Mouse (Mus musculus) monocyte, adult 2 months (primary cell): Measurements from ENCODE around the gene Fam172a.
"Not testable (repeated sequence)": the region's sequence is repeated elsewhere in the genome, so short reads cannot be mapped to it uniquely, and the experiment has no call there.

Experiments used
- DNase-seq, 2 experiments: peaks; one replicate each; pipeline ENCODE4 v3.0.0; 2022; ENCODE audit warnings: low spot score in 2 of 2, low read depth in 1 of 2

Fam172a gene

GRCm38 (mm10) chr13:77701733-77702132, at the start of gene Fam172a:
TSS of gene Fam172a (plus strand) at chr13:77702033.
- DNase-seq = not testable (repeated sequence)

DNA sequence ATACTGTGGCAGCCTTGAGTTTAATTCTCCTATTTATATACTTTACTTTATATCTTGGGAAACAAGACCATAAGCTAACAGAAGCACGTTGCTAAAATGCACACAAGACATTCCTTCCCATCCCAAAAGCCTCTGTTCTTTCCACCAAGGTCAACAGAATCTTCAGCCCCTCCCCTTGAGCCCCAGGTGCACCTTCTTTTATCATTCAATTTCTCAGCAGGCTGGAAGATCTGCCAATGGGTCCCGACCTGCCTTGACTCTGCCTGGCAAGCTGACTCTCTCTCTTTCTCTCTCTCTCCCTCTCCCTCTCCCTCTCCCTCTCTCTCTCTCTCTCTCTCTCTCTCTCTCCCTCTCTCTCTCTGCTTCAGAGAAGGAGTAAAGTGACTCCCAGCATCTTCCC, 13.2 kb upstream of the Fam172a start:
- no peak for DNase-seq

DNA sequence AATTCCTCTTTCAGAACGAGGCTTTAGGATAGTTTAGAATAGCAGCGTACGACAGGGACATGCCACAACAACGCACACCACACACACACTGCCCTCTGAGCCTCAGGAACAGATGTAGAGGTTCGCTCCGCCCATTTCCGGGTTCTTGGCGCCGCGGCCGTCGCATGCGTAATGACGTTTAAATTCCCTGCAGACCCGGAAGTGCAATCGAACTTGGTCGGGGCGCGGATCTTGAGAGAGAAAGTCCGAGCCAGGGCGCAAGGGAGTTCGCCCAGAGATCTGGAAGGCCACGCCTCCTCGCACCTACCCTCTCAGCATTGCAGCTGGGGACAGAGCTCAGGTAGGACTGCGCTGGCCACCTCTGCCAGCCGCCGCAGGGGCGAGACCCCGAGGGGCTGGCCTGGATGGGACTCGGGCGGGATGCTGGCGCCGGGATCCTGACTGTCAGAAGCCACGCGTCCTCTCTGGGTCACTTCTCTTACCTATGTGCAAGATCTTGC, 6.7 kb downstream of the Fam172a start:
- peak; percentile 75 to 87 for DNase-seq

DNA sequence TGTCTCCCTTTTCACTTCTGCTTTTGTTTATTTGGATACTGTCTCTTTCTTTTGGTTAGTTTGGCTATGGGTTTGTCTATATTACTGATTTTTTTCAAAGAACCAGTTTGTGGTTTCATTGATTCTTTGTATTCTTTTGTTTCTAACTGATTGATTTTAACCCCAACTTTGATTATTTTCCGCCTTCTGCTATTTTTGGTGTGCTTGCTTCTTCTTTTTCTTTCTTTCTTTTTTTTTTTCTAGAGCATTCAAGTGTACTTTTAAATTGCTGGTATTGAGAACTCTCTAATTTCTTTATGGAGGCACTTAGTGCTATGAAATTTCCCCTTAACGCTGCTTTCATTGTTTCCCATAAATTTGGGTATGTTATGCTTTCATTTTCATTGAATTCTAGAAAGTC, 15.7 kb downstream of the Fam172a start:
- no peak for DNase-seq

GRCm38 (mm10) chr13:77742822-77743221, 41.0 kb downstream of the Fam172a start:
- no peak for DNase-seq

- DNase-seq = no peak
Observed at GRCm38 (mm10) chr13:77777606-77778005, 75.8 kb downstream of the Fam172a start.

DNA sequence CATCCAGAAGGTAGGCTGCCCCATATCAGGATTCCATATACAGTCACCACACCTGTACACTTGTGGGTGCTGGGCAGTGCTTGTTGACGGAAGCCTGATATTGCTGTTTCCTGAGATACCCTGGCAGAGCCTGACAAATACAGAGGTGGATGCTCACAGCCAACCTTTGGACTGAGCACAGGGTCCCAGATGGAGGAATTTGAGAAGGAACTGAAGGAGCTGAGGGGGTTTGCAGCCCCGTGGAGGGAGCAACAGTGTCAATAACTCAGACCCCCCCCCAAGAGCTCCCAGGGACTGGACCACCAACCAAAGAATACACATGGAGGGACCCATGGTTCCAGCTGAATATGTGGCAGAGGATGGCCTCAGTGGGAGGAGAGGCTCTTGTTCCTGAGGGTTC, 105.5 kb downstream of the Fam172a start:
- DNase-seq = not testable (repeated sequence)

DNA sequence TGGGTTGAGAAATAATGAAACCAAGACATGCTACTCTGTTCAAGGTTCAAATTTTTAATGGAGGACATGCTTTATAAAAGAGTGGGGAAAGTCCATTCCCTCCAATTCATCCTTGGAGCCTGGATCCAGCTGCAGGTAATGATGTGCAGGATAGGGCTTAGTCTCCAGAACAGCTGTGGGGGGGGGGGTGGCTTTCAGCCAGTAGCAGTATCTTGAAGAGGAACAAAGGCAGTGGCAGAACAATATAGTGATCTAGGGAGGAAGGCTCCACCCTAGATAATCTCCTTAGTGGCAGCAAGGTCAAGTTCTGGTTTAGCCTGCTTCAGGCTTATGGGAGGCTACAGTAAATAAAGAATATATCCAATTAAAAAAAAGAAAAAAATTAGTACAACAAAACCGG, 108.6 kb downstream of the Fam172a start:
- no peak for DNase-seq

DNA sequence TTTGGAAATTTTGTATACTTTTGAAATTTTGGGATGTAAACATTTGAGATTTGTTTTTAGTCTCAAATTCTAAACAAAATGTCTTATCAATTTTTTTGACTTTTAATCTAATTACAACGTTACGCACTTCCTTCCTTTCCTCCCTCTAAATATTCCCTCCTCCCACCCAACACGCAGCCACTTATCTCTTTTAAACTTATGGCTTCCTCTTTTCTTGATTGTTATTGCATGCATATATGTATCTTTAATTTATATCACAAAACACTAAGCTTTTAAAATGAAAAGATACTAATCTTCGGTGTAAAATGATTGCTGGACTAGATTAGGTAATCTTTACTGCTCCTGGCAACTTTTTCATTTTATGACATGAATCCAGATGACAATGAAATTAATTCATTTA, 124.3 kb downstream of the Fam172a start:
- DNase-seq = no peak

DNA sequence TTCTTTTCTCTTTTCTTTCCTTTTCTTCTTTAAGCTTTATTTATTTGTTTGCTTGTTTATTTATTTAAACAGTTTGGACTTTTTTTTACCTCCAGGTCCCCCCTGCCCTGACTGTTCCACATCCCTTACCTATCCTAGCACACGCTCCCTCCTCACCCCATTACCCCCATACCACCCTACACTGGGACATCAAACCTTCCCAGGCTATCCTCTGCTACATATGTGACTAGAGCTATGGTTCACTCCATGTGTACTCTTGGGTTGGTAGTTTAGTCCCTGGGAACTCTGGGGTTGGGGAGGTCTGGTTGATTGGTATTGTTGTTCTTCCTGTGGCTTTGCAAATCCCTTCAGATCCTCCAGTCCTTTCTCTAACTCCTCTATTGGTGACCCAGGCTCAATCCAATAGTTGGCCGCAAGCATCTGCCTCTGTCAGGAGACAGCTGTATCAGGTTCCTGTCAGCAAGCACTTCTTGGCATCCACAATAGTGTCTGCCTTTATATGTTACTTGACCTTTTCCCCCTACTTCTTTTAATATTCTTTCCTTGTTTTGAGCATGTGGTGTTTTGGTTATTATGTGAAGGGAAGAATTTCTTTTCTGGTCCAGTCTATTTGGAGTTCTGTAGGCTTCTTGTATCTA, 141.3 kb downstream of the Fam172a start:
- no peak for DNase-seq

GRCm38 (mm10) chr13:77848868-77849267, 147.0 kb downstream of the Fam172a start:
- DNase-seq = no peak

GRCm38 (mm10) chr13:77864804-77865203, 163.0 kb downstream of the Fam172a start:
- no peak for DNase-seq

DNA sequence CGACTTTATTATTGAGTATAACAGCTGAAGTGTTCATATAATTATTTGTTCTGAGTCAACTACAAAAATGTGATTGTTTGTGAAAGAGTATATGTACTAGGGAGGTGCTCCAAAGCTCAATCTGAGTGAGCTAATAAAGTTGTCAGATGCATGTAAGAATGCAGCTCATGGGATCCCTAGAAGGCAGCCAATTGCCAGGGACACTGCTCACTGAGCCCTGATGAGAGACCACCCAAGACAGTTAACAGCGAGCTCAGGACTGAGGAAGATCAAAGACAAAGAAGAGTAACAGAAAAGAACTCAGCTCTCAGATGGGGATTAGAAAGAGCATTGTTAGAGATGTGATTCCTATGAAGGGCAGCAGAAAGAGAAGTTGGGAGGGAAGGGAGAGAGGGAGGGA, 166.5 kb downstream of the Fam172a start:
- no peak for DNase-seq

DNA sequence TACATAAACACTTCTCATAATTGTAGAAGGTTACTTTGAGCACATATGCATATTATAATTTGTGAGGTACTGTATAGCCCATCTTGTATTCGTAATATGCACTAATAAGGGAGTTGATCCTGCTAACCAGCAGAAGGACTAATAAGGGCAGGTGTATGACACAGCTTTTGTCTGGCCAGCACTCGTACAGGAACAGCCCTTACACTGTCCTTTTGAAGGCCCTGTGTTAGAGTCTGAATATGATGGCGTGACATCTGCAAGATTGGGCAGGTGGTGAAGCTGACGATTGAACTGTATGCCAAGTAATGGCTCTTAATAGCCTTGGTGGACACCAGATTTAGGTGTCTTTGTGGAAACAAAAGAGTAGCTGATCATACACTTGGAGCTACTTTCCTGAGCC, 176.3 kb downstream of the Fam172a start:
- DNase-seq = no peak

- DNase-seq = no peak
Observed at GRCm38 (mm10) chr13:77878545-77878944, 176.7 kb downstream of the Fam172a start.

- no peak for DNase-seq
Observed at GRCm38 (mm10) chr13:77897619-77898018, 195.8 kb downstream of the Fam172a start.

DNA sequence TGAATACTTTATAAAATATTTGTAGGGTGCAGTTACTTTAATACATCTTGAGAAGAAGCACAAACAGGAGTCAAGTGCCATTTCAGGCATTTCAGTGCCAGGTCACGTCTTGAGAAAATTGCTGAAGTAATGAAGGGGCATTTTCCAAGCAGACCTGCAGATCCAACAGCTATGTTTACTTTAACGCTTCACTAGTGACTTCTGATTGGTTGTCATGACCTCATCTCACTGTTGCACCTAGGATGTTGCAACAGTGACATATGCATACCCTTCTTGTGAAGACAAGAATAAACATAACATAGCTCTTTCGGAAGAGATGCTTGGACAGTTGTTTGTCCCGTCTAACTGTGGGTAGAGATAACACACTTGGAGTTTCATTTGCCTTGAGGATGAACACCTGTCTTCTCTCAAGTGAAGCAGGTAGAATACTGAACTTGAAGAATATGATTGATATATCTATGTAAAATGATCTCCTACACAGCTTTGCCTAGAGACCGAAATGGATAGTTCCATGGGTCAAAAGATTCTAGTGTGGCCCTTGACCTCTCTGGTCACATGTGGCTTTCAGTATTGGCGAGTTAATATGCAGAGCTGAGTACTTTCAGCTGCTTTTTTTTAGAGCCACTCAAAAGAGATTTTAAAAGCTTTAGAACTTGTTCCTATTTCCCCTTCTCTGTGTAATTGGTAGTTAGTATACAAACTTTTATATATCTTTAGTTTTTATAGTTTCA, 196.4 kb downstream of the Fam172a start:
- DNase-seq = no peak

DNA sequence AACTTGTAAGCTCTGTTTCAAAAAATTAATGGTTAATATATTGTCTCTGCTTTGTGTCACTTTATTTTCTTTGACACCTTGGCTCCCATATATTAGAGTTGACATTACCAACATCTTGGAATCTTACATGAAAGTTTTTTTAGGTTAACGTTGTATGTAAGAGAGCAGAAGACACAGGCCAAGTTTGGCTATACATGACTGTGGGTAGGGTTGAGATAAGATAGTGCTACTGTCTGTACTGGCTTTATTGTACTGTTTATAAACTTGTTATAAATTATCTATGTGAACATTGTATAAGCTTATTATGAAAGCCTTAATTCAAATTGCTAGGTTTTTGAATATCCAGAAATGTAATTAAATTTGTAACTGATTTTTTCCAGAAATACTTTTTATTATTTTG, 197.9 kb downstream of the Fam172a start:
- no peak for DNase-seq

- no peak for DNase-seq
Observed at GRCm38 (mm10) chr13:77900843-77901242, 199.0 kb downstream of the Fam172a start.

DNA sequence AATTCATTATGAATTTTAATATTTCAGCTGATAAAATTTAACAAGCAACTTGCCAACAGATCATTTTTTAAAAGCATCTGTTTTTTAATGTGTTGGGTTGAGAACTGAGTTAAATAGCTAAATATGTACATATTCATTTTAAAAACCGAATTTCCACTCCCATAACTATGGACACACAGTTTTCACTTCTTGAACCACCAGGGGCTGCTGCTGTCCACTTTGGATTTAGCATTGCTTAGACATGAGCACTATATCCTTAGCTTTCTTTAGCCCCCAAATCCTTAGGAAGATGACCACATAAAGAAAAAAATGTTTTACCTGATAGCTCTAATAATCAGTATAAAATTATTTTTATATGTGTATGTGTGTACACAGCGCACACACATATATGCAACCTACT, 207.4 kb downstream of the Fam172a start:
- DNase-seq = no peak

GRCm38 (mm10) chr13:77922834-77923233, 221.0 kb downstream of the Fam172a start:
- no peak for DNase-seq

GRCm38 (mm10) chr13:77957611-77958010, 255.8 kb downstream of the Fam172a start:
- DNase-seq = no peak
